Mouse (Mus musculus): ENCODE measurements around the gene Washc1. TPM values are rescaled to one million over a fixed set of nuclear protein-coding genes. Genes with fewer than 3 reads are reported as not detected.

Gene Washc1
- polyA plus RNA-seq (2014; fragmentation: Illumina TruSeq; extraction: RNeasy Lipid Tissue Mini Kit (QIAGEN cat#74804); ENCODE audit: low read depth, low replicate concordance), result 29.1 TPM

GRCm38 (mm10) chr17:66111402-66111959, at the start of gene Washc1:
Gene Washc1, plus strand, starts transcription at chr17:66111545.

GRCm38 (mm10) chr17:66076934-66077333, 34.4 kb upstream of the Washc1 start, which contains the start of gene Ankrd12:
Gene Ankrd12, minus strand, starts transcription at chr17:66077089.

GRCm38 (mm10) chr17:66101380-66102330, 9.7 kb upstream of the Washc1 start, which contains the start of gene Ndufv2:
Gene Ndufv2, minus strand, starts transcription at chr17:66101559.

GRCm38 (mm10) chr17:66123066-66123815, 11.9 kb downstream of the Washc1 start, which contains the start of gene Ddx11:
Gene Ddx11, plus strand, starts transcription at chr17:66123520.

Other genes with a start within 250 kb of the Washc1 start
- 29.7 TPM for gene Ralbp1, start 225.7 kb upstream of the Washc1 start, polyA plus RNA-seq (2014; fragmentation: Illumina TruSeq; extraction: RNeasy Lipid Tissue Mini Kit (QIAGEN cat#74804); ENCODE audit: low read depth, low replicate concordance)
- 73.7 TPM for gene Twsg1, start 160.3 kb upstream of the Washc1 start, polyA plus RNA-seq (2014; fragmentation: Illumina TruSeq; extraction: RNeasy Lipid Tissue Mini Kit (QIAGEN cat#74804); ENCODE audit: low read depth, low replicate concordance)
- 5.9 TPM for gene Ankrd12, start 34.5 kb upstream of the Washc1 start, polyA plus RNA-seq (2014; fragmentation: Illumina TruSeq; extraction: RNeasy Lipid Tissue Mini Kit (QIAGEN cat#74804); ENCODE audit: low read depth, low replicate concordance)
- gene Ndufv2, start 10.0 kb upstream of the Washc1 start, polyA plus RNA-seq (2014; fragmentation: Illumina TruSeq; extraction: RNeasy Lipid Tissue Mini Kit (QIAGEN cat#74804); ENCODE audit: low read depth, low replicate concordance), result 1,021 TPM
- 2.7 TPM for gene Ddx11, start 12.0 kb downstream of the Washc1 start, polyA plus RNA-seq (2014; fragmentation: Illumina TruSeq; extraction: RNeasy Lipid Tissue Mini Kit (QIAGEN cat#74804); ENCODE audit: low read depth, low replicate concordance)